Mouse (Mus musculus): ENCODE results near the gene Ccdc171.

GRCm38 (mm10) chr4:83816925-83817324 lies 291.6 kb downstream of the Ccdc171 start:
- TF ChIP-seq EP300 (IDR thresholded peaks at IDR 0.05; ENCODE audit: insufficient read depth, low read depth, low read length) (no peak), CTCF (IDR thresholded peaks at IDR 0.05) (no peak)

Measured in heart, adult 2 months (tissue).